Mouse (Mus musculus): Measurements from ENCODE around the gene Tsfm.

GRCm38 (mm10) chr10:126993621-126994020, 37.0 kb downstream of the Tsfm start:
- no peak for TF ChIP-seq POLR2A (IDR thresholded peaks at IDR 0.05; ENCODE audit: insufficient read depth, low read depth, low read length)
- no peak for TF ChIP-seq CTCF (IDR thresholded peaks at IDR 0.05; ENCODE audit: insufficient read depth, low read depth, low read length)

All from olfactory bulb, adult 2 months (tissue).